Mouse (Mus musculus) heart, adult 2 months (tissue): ENCODE data around the gene Cuta.

ENCODE experiments used
- CTCF ChIP-seq: fragments of 200-600 bp; IDR thresholded peaks from 2 replicates; pipeline ENCODE4 v1.8.1; 2022; ENCODE audit warnings: antibody characterized with exemption, mild to moderate bottlenecking, moderate library complexity
- EP300 ChIP-seq: fragments of 200-500 bp; IDR thresholded peaks from 2 replicates; pipeline ENCODE4 v1.6.1; 2011; ENCODE audit warnings: low read depth, low read length, control low read depth; ENCODE audit not compliant: insufficient read depth

GRCm38 (mm10) chr17:26894342-26894741, 45.0 kb downstream of the Cuta start:
- TF ChIP-seq CTCF (no peak), EP300 (no peak)
